Mouse (Mus musculus): ENCODE data around the gene Nr2c1.

Nr2c1 gene

DNA sequence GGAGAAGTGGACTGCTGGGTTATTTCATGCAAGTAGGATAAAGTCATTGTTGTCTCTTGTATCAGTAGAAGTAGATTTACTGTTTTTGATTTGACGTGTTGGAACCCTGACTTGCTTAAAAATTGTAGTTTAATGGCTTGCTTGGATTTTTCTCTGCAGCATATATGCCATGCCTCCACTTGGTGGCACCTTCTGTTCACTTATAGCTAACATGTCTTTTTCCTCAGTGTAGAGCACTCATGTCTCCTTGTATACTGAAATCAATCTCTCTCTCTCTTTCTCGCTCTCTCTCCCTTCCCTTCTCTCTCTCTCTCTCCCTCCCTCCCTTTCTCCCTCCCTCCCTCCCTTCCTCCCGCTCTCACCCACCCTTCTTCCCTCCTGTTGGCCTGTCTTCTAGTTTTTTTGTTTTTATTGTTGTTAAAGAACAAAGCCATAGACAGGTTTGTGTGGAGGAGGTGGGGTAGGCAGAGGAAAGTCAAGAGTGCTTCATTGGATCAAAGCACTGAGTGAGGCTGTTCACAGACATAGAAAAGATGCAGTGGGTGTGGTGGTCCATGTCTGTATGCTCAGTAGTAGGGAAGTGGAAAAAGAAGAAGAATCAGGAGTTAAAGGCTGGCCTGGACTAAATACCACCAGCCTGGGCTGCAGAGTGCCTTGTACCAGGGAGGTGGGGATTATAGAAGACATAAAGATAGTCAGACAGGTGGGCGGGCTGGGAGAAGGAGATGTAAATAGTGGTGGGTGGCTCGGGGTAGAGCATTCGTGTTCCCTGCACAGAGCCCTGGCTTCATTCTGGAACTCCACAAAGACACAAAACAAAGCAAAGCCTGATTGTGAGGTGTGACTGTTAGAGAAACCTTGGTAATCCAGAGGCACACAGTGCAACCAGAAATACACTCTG, 63.1 kb downstream of the Nr2c1 start:
- no peak for DNase-seq

DNA sequence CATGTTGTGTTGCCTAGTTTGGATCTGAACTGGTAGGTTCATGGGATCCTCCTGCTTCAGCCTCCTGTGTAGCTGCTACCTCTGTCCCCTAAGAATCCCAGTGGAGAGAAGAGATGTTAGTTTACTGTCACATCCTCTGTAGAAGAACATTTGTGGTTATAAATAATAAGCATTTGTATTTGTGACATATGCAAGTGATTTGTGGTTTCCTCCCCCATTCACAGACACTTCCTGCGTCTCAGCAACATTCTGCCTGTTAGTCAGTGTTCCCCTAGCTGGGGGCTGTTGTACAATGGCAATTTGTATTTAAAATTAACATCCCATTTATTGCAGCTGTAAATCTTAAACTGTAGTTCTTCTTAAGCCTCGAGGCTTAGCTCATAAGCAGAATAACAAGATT, 63.9 kb downstream of the Nr2c1 start:
- no peak for DNase-seq

DNA sequence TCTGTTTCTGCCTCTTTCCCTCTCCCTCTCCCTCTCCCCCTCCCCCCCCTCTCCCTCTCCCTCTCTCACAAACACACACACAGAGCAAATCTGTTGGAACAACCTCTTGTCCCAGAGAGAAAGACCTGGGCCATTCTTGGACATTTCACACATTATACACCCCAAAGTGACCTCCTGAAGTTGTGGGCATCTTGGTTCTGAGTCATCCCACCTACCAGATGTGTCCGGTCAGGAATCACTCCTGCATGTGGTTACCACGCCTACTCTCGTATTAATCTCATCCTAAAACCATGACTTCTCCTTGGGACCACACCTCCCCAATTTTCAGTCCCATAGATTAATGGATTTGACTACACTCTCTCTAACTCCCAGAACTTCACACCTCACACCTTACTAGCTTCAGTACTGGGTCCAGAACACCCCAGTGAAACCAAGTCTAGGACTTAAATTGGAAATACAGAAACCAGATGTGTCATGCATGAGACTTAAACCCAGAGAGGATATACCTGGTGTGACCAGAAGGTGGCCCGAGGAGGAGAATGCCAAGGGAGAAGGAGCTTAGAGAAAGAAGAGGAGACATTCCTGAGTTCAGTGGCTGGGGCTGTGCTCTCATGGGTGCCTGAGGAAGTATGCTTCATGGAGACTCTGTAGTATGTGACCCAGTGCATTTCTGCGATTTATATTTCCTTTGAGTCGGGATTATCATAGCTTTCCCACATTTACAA, 77.4 kb downstream of the Nr2c1 start:
- no peak for DNase-seq

DNA sequence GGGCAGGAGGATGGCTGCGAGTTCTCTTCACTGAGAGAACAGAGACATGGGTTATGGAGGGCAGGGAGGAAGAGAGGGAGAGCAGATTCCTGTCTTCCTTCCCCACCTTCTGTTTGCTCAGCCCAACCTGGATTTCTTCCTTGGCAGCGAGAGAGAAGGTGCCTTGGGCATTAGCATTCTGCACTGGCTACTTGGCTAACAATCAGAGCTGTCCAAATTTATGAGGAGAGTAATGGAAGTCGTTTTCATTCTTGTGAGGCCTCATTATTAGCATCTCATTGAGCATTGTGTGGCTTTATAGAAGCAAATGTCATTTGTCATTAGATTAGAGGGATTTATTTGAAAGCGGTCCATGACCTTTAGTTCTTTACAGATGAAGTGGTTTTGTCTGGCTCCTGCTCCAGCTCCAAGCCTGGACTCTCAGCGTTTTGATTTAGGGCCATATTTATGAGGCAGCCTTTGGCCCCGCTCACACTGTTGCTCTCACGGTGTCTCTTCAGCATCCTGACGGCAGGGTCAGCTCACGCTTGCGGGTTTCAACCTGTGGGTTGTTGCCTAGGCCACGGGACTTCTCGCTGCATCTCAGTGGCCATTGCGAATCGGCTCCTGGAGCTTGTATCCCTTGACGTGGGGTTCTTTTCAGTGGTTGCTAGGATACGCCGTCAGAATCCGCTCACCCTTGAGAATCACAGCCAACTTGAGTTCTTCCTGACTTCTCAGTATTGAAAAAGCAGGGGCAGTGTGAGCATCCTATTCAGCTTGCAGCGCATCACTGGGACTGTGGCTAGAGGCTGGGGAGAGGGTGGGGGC, 82.6 kb downstream of the Nr2c1 start:
- DNase-seq, result peak; percentile 17

DNA sequence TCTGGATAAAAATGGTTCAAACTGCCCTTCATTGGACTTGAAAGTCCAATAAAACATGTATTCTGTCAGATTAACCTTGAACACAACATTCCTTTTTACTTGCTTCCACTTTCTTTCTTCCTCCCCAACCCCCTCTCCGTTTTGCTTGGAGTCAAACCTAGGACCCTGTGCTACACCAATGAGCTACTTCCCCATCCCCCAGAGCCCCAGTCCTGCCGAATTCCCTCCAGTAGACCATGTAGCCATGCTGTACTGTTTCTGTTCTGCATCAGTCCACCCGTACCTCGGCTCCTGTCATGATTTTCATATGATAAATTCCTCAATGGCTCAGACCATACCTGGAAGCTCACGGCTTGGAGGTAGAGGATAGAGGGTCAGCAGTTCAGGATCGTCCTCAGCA, 83.2 kb downstream of the Nr2c1 start:
- no peak for DNase-seq

DNA sequence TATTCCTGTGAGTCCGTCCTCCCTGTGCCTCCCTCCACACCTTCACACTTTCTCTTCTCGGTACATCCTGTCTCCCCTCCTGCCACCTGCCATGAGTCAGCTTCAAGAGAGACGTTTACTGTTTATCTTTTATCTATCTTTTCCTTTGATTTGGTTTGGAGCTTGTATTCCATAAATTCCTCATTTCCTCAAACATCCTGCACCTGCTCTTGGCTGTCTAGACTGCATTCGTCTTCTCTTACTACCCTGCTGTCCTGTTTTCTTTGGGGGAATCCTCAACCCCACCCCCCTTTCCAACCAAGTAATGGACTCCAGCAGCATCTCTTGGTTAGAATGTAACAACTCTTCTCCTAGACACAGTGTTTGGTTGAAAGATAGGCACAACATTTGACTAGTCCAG, 87.4 kb downstream of the Nr2c1 start:
- DNase-seq, result no peak

DNA sequence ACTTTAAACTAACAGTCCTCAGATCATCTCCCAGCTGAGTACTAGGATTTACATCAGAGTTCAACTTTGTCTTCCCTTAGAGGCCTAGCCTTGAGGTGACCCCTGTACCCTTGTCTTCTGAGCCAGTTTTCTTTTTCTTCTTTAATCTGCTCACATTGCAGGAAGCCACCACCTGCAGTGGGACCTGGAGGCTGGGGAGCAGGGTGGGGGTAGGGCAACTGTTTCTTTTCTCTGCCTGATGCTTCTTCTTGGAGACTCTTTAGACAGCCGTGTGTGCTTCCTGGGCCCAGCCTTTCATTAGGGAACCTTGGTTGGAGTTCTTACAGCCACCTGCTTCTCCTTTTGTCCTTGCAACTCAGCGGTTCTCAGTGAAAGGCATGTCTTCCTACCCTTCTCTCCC, 93.5 kb downstream of the Nr2c1 start:
- no peak for DNase-seq
